Mouse (Mus musculus) MEL (cell line): ENCODE measurements at regions not wholly inside any gene's neighbourhood (a gene's known extent, or its start where the extent isn't known, plus 50 kb on each side); places are given as distances from the start of the nearest gene placed in this dataset.

ENCODE experiments used
- DNase-seq: peaks from one replicate; pipeline ENCODE4 v3.0.0; 2011; ENCODE audit warnings: low read depth, low spot score
- H3K27ac ChIP-seq: 2 replicates; pipeline ENCODE4 v1.5.1; 2012; ENCODE audit warnings: low read depth, mild to moderate bottlenecking, control low read depth, low read length, moderate library complexity; ENCODE audit not compliant: control insufficient read depth
- H3K27me3 ChIP-seq, 2 experiments: fragments of 150-350 bp in 1 of 2; sonication (generic) in 1 of 2; 2 replicates each; pipeline ENCODE4 v1.6.1; 2012; ENCODE audit warnings: low read length in 2 of 2, mild to moderate bottlenecking in 2 of 2, improper control_type of control experiment in 1 of 2, moderate library complexity in 1 of 2; ENCODE audit not compliant: insufficient read depth in 2 of 2, control insufficient read depth in 1 of 2
- H3K36me3 ChIP-seq, 2 experiments: 2 replicates each; pipeline ENCODE4 v1.6.1; 2012 to 2014; ENCODE audit warnings: low read length in 2 of 2, improper control_type of control experiment in 1 of 2, inconsistent platforms in 1 of 2, mild to moderate bottlenecking in 1 of 2; ENCODE audit not compliant: insufficient read depth in 2 of 2, control insufficient read depth in 1 of 2
- H3K4me1 ChIP-seq, 2 experiments: fragments of 150-350 bp in 1 of 2; sonication (generic) in 1 of 2; 2 replicates each; pipeline ENCODE4 v1.6.1; 2012; ENCODE audit warnings: low read length in 2 of 2, improper control_type of control experiment in 1 of 2, mild to moderate bottlenecking in 1 of 2; ENCODE audit not compliant: insufficient read depth in 2 of 2, control insufficient read depth in 1 of 2
- H3K4me3 ChIP-seq, 2 experiments: fragments of 150-350 bp in 1 of 2; sonication (generic) in 1 of 2; 2 replicates each; pipeline ENCODE4 v1.5.1; 2012; ENCODE audit warnings: low read depth in 2 of 2, low read length in 2 of 2, mild to moderate bottlenecking in 2 of 2, moderate library complexity in 2 of 2, control low read depth in 1 of 2, improper control_type of control experiment in 1 of 2; ENCODE audit not compliant: control insufficient read depth in 1 of 2, insufficient read depth in 1 of 2
- H3K79me2 ChIP-seq: 2 replicates; pipeline ENCODE4 v1.6.1; 2012; ENCODE audit warnings: mild to moderate bottlenecking, low read length, moderate library complexity; ENCODE audit not compliant: control insufficient read depth, poor library complexity, insufficient read depth
- H3K9ac ChIP-seq: 2 replicates; pipeline ENCODE4 v1.6.1; 2012; ENCODE audit warnings: low read depth, mild to moderate bottlenecking, control low read depth, low read length, moderate library complexity; ENCODE audit not compliant: control insufficient read depth, poor library complexity, severe bottlenecking
- H3K9me3 ChIP-seq: fragments of 150-350 bp; sonication (generic); replicated peaks from 2 replicates; pipeline ENCODE4 v1.6.1; 2012; ENCODE audit warnings: mild to moderate bottlenecking, low read length, improper control_type of control experiment, moderate library complexity; ENCODE audit not compliant: insufficient read depth
- BHLHE40 ChIP-seq: IDR thresholded peaks from 2 replicates; pipeline ENCODE4 v1.6.1; 2012; ENCODE audit warnings: low read depth, mild to moderate bottlenecking, inconsistent platforms, low read length, improper control_type of control experiment, borderline replicate concordance
- CHD2 ChIP-seq: IDR thresholded peaks from 2 replicates; pipeline ENCODE4 v1.6.1; 2011; ENCODE audit warnings: low read length, improper control_type of control experiment
- CTCF ChIP-seq, 3 experiments: IDR thresholded peaks in 2 of 3; conservative IDR thresholded peaks in 1 of 3; 2 replicates each; pipeline ENCODE4 v1.5.1; 2011 to 2012; ENCODE audit warnings: low read length in 3 of 3, low read depth in 2 of 3, mild to moderate bottlenecking in 2 of 3, improper control_type of control experiment in 1 of 3, inconsistent platforms in 1 of 3, mixed read lengths in 1 of 3, moderate library complexity in 1 of 3; ENCODE audit not compliant: control insufficient read depth in 1 of 3, insufficient read depth in 1 of 3, poor library complexity in 1 of 3, severe bottlenecking in 1 of 3
- ELF1 ChIP-seq: IDR thresholded peaks from 2 replicates; pipeline ENCODE4 v1.6.1; 2014; ENCODE audit warnings: low read depth, mild to moderate bottlenecking, inconsistent platforms, low read length, improper control_type of control experiment, moderate library complexity
- EP300 ChIP-seq, 2 experiments: IDR thresholded peaks; 2 replicates each; pipeline ENCODE4 v1.6.1; 2011; ENCODE audit warnings: improper control_type of control experiment in 2 of 2, low read length in 2 of 2, low read depth in 1 of 2, mild to moderate bottlenecking in 1 of 2
- ETS1 ChIP-seq: IDR thresholded peaks from 2 replicates; pipeline ENCODE4 v1.6.1; 2012; ENCODE audit warnings: low read depth, mild to moderate bottlenecking, inconsistent platforms, low read length, improper control_type of control experiment, moderate library complexity
- GATA1 ChIP-seq: IDR thresholded peaks from 2 replicates; pipeline ENCODE4 v1.6.1; 2011; ENCODE audit warnings: low read depth, low read length, improper control_type of control experiment
- MAFK ChIP-seq: IDR thresholded peaks from 2 replicates; pipeline ENCODE4 v1.6.1; 2011; ENCODE audit warnings: low read depth, mild to moderate bottlenecking, low read length, improper control_type of control experiment, borderline replicate concordance
- MEF2A ChIP-seq: IDR thresholded peaks from 2 replicates; pipeline ENCODE4 v1.6.1; 2014; ENCODE audit warnings: low read depth, mild to moderate bottlenecking, inconsistent platforms, low read length, improper control_type of control experiment; ENCODE audit not compliant: poor library complexity, insufficient replicate concordance, severe bottlenecking; ENCODE audit errors: extremely low read depth
- POLR2A ChIP-seq, 2 experiments: IDR thresholded peaks; 2 replicates each; pipeline ENCODE4 v1.6.1; 2011 to 2012; ENCODE audit warnings: low read length in 2 of 2, mild to moderate bottlenecking in 2 of 2, control low read depth in 1 of 2, improper control_type of control experiment in 1 of 2, low read depth in 1 of 2, moderate library complexity in 1 of 2; ENCODE audit not compliant: control insufficient read depth in 1 of 2, insufficient read depth in 1 of 2, poor library complexity in 1 of 2
- POLR2AphosphoS5 ChIP-seq: IDR thresholded peaks from 2 replicates; pipeline ENCODE4 v1.6.1; 2012; ENCODE audit warnings: low read depth, borderline replicate concordance, mild to moderate bottlenecking, inconsistent platforms, low read length, moderate library complexity, mixed read lengths
- RCOR1 ChIP-seq: IDR thresholded peaks from 2 replicates; pipeline ENCODE4 v1.6.1; 2012; ENCODE audit warnings: low read depth, mild to moderate bottlenecking, inconsistent platforms, low read length, improper control_type of control experiment
- SIN3A ChIP-seq: IDR thresholded peaks from 2 replicates; pipeline ENCODE4 v1.6.1; 2012; ENCODE audit warnings: low read length, improper control_type of control experiment, inconsistent platforms
- TCF12 ChIP-seq: IDR thresholded peaks from 2 replicates; pipeline ENCODE4 v1.6.1; 2014; ENCODE audit warnings: low read depth, mild to moderate bottlenecking, inconsistent platforms, low read length, improper control_type of control experiment, moderate library complexity
- USF1 ChIP-seq: IDR thresholded peaks from 2 replicates; pipeline ENCODE4 v1.6.1; 2014; ENCODE audit warnings: low read depth, mild to moderate bottlenecking, inconsistent platforms, low read length, improper control_type of control experiment, moderate library complexity
- USF2 ChIP-seq, 2 experiments: IDR thresholded peaks; 2 replicates each; pipeline ENCODE4 v1.6.1; 2011 to 2012; ENCODE audit warnings: improper control_type of control experiment in 2 of 2, low read length in 2 of 2, borderline replicate concordance in 1 of 2, inconsistent platforms in 1 of 2, low read depth in 1 of 2, mild to moderate bottlenecking in 1 of 2; ENCODE audit not compliant: insufficient read depth in 1 of 2

- Histone ChIP-seq H3K27ac (no peak overlapping the region), H3K9me3 (no peaks in the 10 kb centered on the region), H3K9ac (no peak overlapping the region), H3K79me2 (no peaks in the 10 kb centered on the region), H3K36me3 (no peaks in the 10 kb centered on the region)
- TF ChIP-seq RCOR1, result peak; percentile 78; the same call in 1 of the 2 replicates
- TF ChIP-seq EP300 (IDR thresholded peaks at IDR 0.05; ENCODE audit: low read depth in 1 of 2, low read length in 2 of 2), result peak; percentile 63 to 69; a peak in 3 of 4 replicates
- peak; percentile 24; the same call in 1 of the 2 replicates for TF ChIP-seq GATA1
- TF ChIP-seq POLR2A (IDR thresholded peaks at IDR 0.05; ENCODE audit: control insufficient read depth in 1 of 2, insufficient read depth in 1 of 2, low read depth in 1 of 2, low read length in 2 of 2, poor library complexity in 1 of 2), result no peak
- TF ChIP-seq TCF12, result peak; percentile 37; the same call in 1 of the 2 replicates
- TF ChIP-seq, all 39 proteins: peak for 4
- Histone ChIP-seq H3K4me1 (0 out of 4 replicates have a peak, but pooled peaks cover 0 to 3% of the 10 kb centered on the region in 2 experiments), H3K4me3 (no peak overlapping the region), H3K27me3 (no peaks in the 10 kb centered on the region)
- DNase-seq, result no peak
Observed at GRCm38 (mm10) chr1:96074710-96075109, 407.3 kb upstream of the St8sia4 start.

- Histone ChIP-seq H3K4me1 (peaks cover 6 to 13% of the 10 kb centered on the region in 2 experiments; a peak in 3 of 4 replicates), H3K36me3 (peaks cover 0 to 14% of the 10 kb centered on the region in 2 experiments; a peak in 2 of 4 replicates), H3K27ac (no peak overlapping the region), H3K4me3 (no peak overlapping the region)
- TF ChIP-seq ETS1 (peak; percentile 72), BHLHE40 (peak; percentile 51), USF1 (no peak), SIN3A (peak; percentile 45; the same call in 1 of the 2 replicates), TCF12 (peak; percentile 86), ELF1 (peak; percentile 36; the same call in 1 of the 2 replicates), MEF2A (peak; percentile 72; the same call in 1 of the 2 replicates), RCOR1 (peak; percentile 91), USF2 (IDR thresholded peaks at IDR 0.05; ENCODE audit: borderline replicate concordance in 1 of 2, insufficient read depth in 1 of 2, low read depth in 1 of 2, low read length in 2 of 2) (no peak), POLR2AphosphoS5 (no peak), CHD2 (0 out of 2 replicates have a peak, but pooled peaks have one; percentile 28), EP300 (IDR thresholded peaks at IDR 0.05; ENCODE audit: low read depth in 1 of 2, low read length in 2 of 2) (peak; percentile 96 to 99), CTCF (IDR thresholded peaks at IDR 0.05 in 2 of 3, conservative IDR thresholded peaks at IDR 0.05 in 1 of 3; ENCODE audit: control insufficient read depth in 1 of 3, insufficient read depth in 1 of 3, low read depth in 2 of 3, low read length in 3 of 3, poor library complexity in 1 of 3, severe bottlenecking in 1 of 3) (no peak), GATA1 (peak; percentile 94), MAFK (peak; percentile 55; the same call in 1 of the 2 replicates)
- TF ChIP-seq, all 39 proteins: peak for 11
- Histone ChIP-seq H3K9me3 (no peaks in the 10 kb centered on the region), H3K27me3 (no peaks in the 10 kb centered on the region), H3K9ac (no peak overlapping the region), H3K79me2 (no peaks in the 10 kb centered on the region)
- peak; percentile 63 for DNase-seq
Observed at GRCm38 (mm10) chr1:96061335-96061734, 394.0 kb upstream of the St8sia4 start.
